Mouse (Mus musculus): ENCODE data around the gene Tmem182. TPM values are rescaled to one million over a fixed set of nuclear protein-coding genes. Genes with fewer than 3 reads are reported as not detected.

The Tmem182 gene
- total RNA-seq, 2 experiments from 2014 or later, result 141 to 153 TPM

Other genes with a start within 250 kb of the Tmem182 start
- gene Slc9a4, start 225.5 kb upstream of the Tmem182 start, total RNA-seq (2021), result not detected
- gene Slc9a2, start 125.0 kb upstream of the Tmem182 start, total RNA-seq (2021), result 1 to 10 TPM; 1.0 to 1.2 TPM
- under 1 TPM; 0.70 to 0.83 TPM for gene Mfsd9, start 14.9 kb upstream of the Tmem182 start, total RNA-seq (2021)